Mouse (Mus musculus) embryonic fibroblast, embryonic 13.5 days (primary cell): Measurements from ENCODE around the gene Mthfd1l. TPM values are rescaled to one million over a fixed set of nuclear protein-coding genes. Genes with fewer than 3 reads are reported as not detected.

ENCODE experiments used
- H3K27ac ChIP-seq: 2 replicates; pipeline ENCODE4 v1.5.1; 2012; ENCODE audit warnings: low read length, control low read depth, inconsistent platforms; ENCODE audit not compliant: insufficient read depth
- H3K4me1 ChIP-seq: 2 replicates; pipeline ENCODE4 v1.6.1; 2011; ENCODE audit warnings: low read length; ENCODE audit not compliant: control insufficient read depth, insufficient read depth
- H3K4me3 ChIP-seq: 2 replicates; pipeline ENCODE4 v1.5.1; 2011; ENCODE audit warnings: mild to moderate bottlenecking, control low read depth, low read length; ENCODE audit not compliant: insufficient read depth
- CTCF ChIP-seq: IDR thresholded peaks from 2 replicates; pipeline ENCODE4 v1.5.1; 2011; ENCODE audit warnings: mild to moderate bottlenecking, control low read depth, low read length, moderate library complexity, borderline replicate concordance; ENCODE audit not compliant: insufficient read depth
- POLR2A ChIP-seq: IDR thresholded peaks from 2 replicates; pipeline ENCODE4 v1.6.1; 2011; ENCODE audit warnings: low read depth, mild to moderate bottlenecking, control low read depth, low read length, moderate library complexity
- polyA plus RNA-seq: library from polyadenylated mRNA; stranded (reverse); fragments of >200 nt; gene quantifications from 2 replicates; pipeline ENCODE4 v1.2.4, GENCODE M21; 2011; ENCODE audit warnings: low read depth; ENCODE audit not compliant: missing spikeins, insufficient read length

Gene Mthfd1l
- polyA plus RNA-seq, 1 experiment: 30.8 TPM

- Histone ChIP-seq H3K27ac (peak overlapping the region; percentile 62), H3K4me1 (peaks cover 14% of the 10 kb centered on the region), H3K4me3 (no peak overlapping the region)
- TF ChIP-seq CTCF (no peak), POLR2A (no peak)
These were observed 106.2 kb downstream of the Mthfd1l start for GRCm38 (mm10) chr10:4078979-4079630.

- no peak overlapping the region for H3K4me3 ChIP-seq
- no peak for TF ChIP-seq POLR2A
- TF ChIP-seq CTCF: no peak
- H3K4me1 ChIP-seq: peaks cover 14% of the 10 kb centered on the region
- peak overlapping the region; percentile 62 for H3K27ac ChIP-seq
These were observed 106.8 kb downstream of the Mthfd1l start for GRCm38 (mm10) chr10:4079643-4080244.

- Histone ChIP-seq H3K4me1 (peaks cover 12% of the 10 kb centered on the region), H3K4me3 (no peak overlapping the region), H3K27ac (no peak overlapping the region)
- TF ChIP-seq POLR2A (no peak), CTCF (no peak)
These were observed 110.7 kb downstream of the Mthfd1l start for GRCm38 (mm10) chr10:4083609-4084008.

GRCm38 (mm10) chr10:4084907-4085306, 112.0 kb downstream of the Mthfd1l start:
- Histone ChIP-seq H3K27ac (no peak overlapping the region), H3K4me1 (0 out of 2 replicates have a peak, but pooled peaks cover 4% of the 10 kb centered on the region), H3K4me3 (no peak overlapping the region)
- no peak for TF ChIP-seq CTCF
- no peak for TF ChIP-seq POLR2A

- TF ChIP-seq CTCF: no peak
- no peak overlapping the region for H3K4me3 ChIP-seq
- H3K27ac ChIP-seq: no peak overlapping the region
- H3K4me1 ChIP-seq: no peaks in the 10 kb centered on the region
These were observed 112.6 kb downstream of the Mthfd1l start for GRCm38 (mm10) chr10:4085363-4086141.

- no peak for TF ChIP-seq CTCF
- no peak for TF ChIP-seq POLR2A
- H3K4me1 ChIP-seq: no peaks in the 10 kb centered on the region
- no peak overlapping the region for H3K4me3 ChIP-seq
- H3K27ac ChIP-seq: no peak overlapping the region
These were observed 114.6 kb downstream of the Mthfd1l start for GRCm38 (mm10) chr10:4087563-4087962.

GRCm38 (mm10) chr10:4088744-4089414, 116.0 kb downstream of the Mthfd1l start:
- no peak for TF ChIP-seq CTCF
- TF ChIP-seq POLR2A: no peak
- no peak overlapping the region for H3K27ac ChIP-seq
- H3K4me3 ChIP-seq: no peak overlapping the region
- H3K4me1 ChIP-seq: no peaks in the 10 kb centered on the region

- no peak overlapping the region for H3K27ac ChIP-seq
- H3K4me1 ChIP-seq: no peaks in the 10 kb centered on the region
- no peak overlapping the region for H3K4me3 ChIP-seq
- TF ChIP-seq POLR2A (no peak), CTCF (no peak)
These were observed 117.0 kb downstream of the Mthfd1l start for GRCm38 (mm10) chr10:4089885-4090284.

GRCm38 (mm10) chr10:4092990-4093389, 120.1 kb downstream of the Mthfd1l start:
- Histone ChIP-seq H3K4me1 (no peaks in the 10 kb centered on the region), H3K27ac (no peak overlapping the region), H3K4me3 (no peak overlapping the region)
- TF ChIP-seq CTCF: no peak
- TF ChIP-seq POLR2A: no peak
